Mouse (Mus musculus): ENCODE measurements at regions not wholly inside any gene's neighbourhood (a gene's known extent, or its start where the extent isn't known, plus 50 kb on each side); places are given as distances from the start of the nearest gene placed in this dataset.

- no peak overlapping the region for H3K27ac ChIP-seq (replicated peaks; ENCODE audit: low read depth, low read length)
- no peaks in the 10 kb centered on the region for H3K9me3 ChIP-seq (ENCODE audit: control insufficient read depth, low read length)
- no peak overlapping the region for H3K4me3 ChIP-seq (ENCODE audit: low read depth, low read length)
- no peak for DNase-seq (ENCODE audit: low spot score)
- ATAC-seq (ENCODE audit: insufficient number of reproducible peaks, low FRiP score, low TSS enrichment, low read depth): no peak
- H3K36me3 ChIP-seq (ENCODE audit: control insufficient read depth, insufficient read depth, low read length): no peaks in the 10 kb centered on the region
- H3K27me3 ChIP-seq (ENCODE audit: control insufficient read depth, insufficient read depth, low read length): no peaks in the 10 kb centered on the region
- peak overlapping the region; percentile 32; the same call in 1 of the 2 replicates for H3K9ac ChIP-seq (ENCODE audit: low read length)
- H3K4me1 ChIP-seq (ENCODE audit: control insufficient read depth, insufficient read depth, low read length): no peaks in the 10 kb centered on the region
- peak overlapping the region; percentile 21; the same call in 1 of the 2 replicates for H3K4me2 ChIP-seq (ENCODE audit: low read depth, severe bottlenecking)
- WGBS: 41% methylated on average over 24 of the region's 24 CpGs
Observed at GRCm38 (mm10) chr10:117441121-117441978, 61.5 kb upstream of the Cpsf6 start.

- Histone ChIP-seq H3K27ac (replicated peaks; ENCODE audit: low read depth, low read length) (no peak overlapping the region), H3K9me3 (ENCODE audit: control insufficient read depth, low read length) (no peaks in the 10 kb centered on the region), H3K4me1 (ENCODE audit: control insufficient read depth, insufficient read depth, low read length) (no peaks in the 10 kb centered on the region), H3K27me3 (ENCODE audit: control insufficient read depth, insufficient read depth, low read length) (no peaks in the 10 kb centered on the region), H3K9ac (ENCODE audit: low read length) (no peak overlapping the region), H3K4me3 (ENCODE audit: low read depth, low read length) (no peak overlapping the region), H3K36me3 (ENCODE audit: control insufficient read depth, insufficient read depth, low read length) (no peaks in the 10 kb centered on the region), H3K4me2 (ENCODE audit: low read depth, severe bottlenecking) (no peak overlapping the region)
- 92% methylated on average over 9 of the region's 9 CpGs for WGBS
- no peak for ATAC-seq (ENCODE audit: insufficient number of reproducible peaks, low FRiP score, low TSS enrichment, low read depth)
- DNase-seq (ENCODE audit: low spot score): no peak
Observed at GRCm38 (mm10) chr10:117440225-117440976, 60.6 kb upstream of the Cpsf6 start.

DNA sequence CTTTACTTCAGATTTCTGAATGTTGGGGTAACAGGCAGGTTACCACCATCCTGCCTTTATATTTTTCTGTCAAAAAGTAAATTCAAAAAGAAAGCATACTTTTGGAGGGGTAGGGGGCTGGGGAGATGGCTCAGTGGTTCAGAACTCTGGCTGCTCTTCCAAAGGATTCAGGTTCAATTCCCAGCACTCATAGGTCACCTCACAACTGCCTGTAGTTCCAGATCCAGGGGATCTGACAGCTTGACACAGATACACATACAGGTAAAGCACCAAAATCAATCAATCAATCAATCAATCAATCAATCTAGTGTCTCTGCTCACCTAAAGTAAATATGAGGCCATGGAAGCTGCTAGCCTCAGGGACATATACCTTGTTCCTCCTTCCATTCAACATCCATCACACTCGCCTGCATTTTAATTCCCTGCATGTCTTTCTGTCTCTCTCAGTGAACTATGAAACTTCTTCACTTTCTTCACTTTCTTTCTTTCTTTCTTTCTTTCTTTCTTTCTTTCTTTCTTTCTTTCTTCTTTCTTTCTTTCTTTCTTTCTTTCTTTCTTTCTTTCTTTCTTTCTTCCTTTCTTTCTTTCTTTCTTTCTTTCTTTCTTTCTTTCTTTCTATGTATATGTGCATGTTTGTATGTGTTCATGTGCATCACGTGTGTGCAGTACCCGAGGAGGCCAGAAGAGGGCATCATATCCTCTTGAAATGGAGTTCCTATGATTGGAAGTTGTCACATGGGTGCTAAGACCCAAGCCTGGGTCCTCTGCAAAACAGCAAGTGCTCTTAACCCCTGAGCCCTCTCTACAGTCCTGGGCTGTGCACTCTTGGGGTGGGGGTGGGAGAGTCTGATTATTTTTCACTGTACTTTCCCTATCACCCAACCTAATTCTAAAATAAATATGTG lies 59.6 kb upstream of the Cpsf6 start:
- H3K27me3 ChIP-seq (ENCODE audit: control insufficient read depth, insufficient read depth, low read length): no peaks in the 10 kb centered on the region
- no peak overlapping the region for H3K9ac ChIP-seq (ENCODE audit: low read length)
- no peaks in the 10 kb centered on the region for H3K4me1 ChIP-seq (ENCODE audit: control insufficient read depth, insufficient read depth, low read length)
- H3K36me3 ChIP-seq (ENCODE audit: control insufficient read depth, insufficient read depth, low read length): no peaks in the 10 kb centered on the region
- 85% methylated on average over 3 of the region's 3 CpGs for WGBS
- ATAC-seq (ENCODE audit: insufficient number of reproducible peaks, low FRiP score, low TSS enrichment, low read depth): no peak
- no peak overlapping the region for H3K27ac ChIP-seq (replicated peaks; ENCODE audit: low read depth, low read length)
- no peaks in the 10 kb centered on the region for H3K9me3 ChIP-seq (ENCODE audit: control insufficient read depth, low read length)
- DNase-seq (ENCODE audit: low spot score): no peak
- H3K4me3 ChIP-seq (ENCODE audit: low read depth, low read length): no peak overlapping the region
- H3K4me2 ChIP-seq (ENCODE audit: low read depth, severe bottlenecking): no peak overlapping the region

DNA sequence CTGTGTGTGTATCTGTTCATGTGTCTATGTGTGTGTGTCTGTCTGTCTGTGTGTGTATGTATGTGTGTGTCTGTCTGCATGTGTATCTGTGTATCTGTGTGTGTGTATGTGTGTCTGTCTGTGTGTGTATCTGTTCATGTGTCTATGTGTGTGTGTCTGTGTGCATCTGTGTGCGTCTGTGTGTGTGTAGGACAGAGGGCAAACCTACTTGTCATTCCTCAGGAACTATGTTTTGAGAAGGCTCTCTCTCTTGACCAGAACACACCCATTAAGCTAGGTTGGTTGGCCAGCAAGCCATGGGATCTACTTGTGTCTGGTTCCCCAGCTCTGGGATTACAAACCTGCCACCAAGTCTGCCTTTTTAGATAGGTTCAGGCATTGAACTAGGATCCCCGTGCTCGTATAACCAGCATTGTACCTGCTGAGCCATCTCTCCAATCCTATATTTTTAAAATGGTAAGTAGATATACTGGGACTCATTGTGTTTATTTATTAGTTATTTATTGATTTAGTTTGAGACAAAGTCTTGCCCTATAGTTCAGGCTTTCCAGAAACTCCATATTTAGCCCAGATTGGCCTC lies 58.9 kb upstream of the Cpsf6 start:
- Histone ChIP-seq H3K27me3 (ENCODE audit: control insufficient read depth, insufficient read depth, low read length) (no peaks in the 10 kb centered on the region), H3K4me3 (ENCODE audit: low read depth, low read length) (no peak overlapping the region), H3K4me2 (ENCODE audit: low read depth, severe bottlenecking) (no peak overlapping the region), H3K9me3 (ENCODE audit: control insufficient read depth, low read length) (no peaks in the 10 kb centered on the region), H3K36me3 (ENCODE audit: control insufficient read depth, insufficient read depth, low read length) (no peaks in the 10 kb centered on the region), H3K9ac (ENCODE audit: low read length) (no peak overlapping the region), H3K27ac (replicated peaks; ENCODE audit: low read depth, low read length) (no peak overlapping the region), H3K4me1 (ENCODE audit: control insufficient read depth, insufficient read depth, low read length) (no peaks in the 10 kb centered on the region)
- no peak for DNase-seq (ENCODE audit: low spot score)
- 95% methylated on average over 3 of the region's 3 CpGs for WGBS
- ATAC-seq (ENCODE audit: insufficient number of reproducible peaks, low FRiP score, low TSS enrichment, low read depth): no peak

DNA sequence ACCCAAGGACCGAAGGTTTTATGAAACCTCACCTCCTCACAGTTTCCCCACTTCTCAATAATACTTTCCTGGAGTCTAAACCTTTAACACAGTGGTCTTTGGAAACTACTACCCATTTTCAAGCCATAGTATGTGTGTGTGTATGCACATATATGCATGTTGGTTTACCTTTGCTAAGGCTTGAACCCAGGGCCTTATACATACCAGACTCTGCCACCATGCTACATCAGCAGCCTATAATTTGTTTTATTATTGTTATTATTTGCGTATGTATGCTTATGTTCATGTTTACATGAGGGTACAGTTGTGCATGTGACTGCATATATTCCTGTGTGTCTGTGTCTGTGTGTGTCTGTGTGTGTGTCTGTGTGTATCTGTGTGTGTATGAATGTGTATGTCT lies 58.2 kb upstream of the Cpsf6 start:
- no peak overlapping the region for H3K4me3 ChIP-seq (ENCODE audit: low read depth, low read length)
- H3K27ac ChIP-seq (replicated peaks; ENCODE audit: low read depth, low read length): no peak overlapping the region
- H3K9ac ChIP-seq (ENCODE audit: low read length): no peak overlapping the region
- no peaks in the 10 kb centered on the region for H3K27me3 ChIP-seq (ENCODE audit: control insufficient read depth, insufficient read depth, low read length)
- H3K9me3 ChIP-seq (ENCODE audit: control insufficient read depth, low read length): no peaks in the 10 kb centered on the region
- no peaks in the 10 kb centered on the region for H3K4me1 ChIP-seq (ENCODE audit: control insufficient read depth, insufficient read depth, low read length)
- H3K36me3 ChIP-seq (ENCODE audit: control insufficient read depth, insufficient read depth, low read length): no peaks in the 10 kb centered on the region
- ATAC-seq (ENCODE audit: insufficient number of reproducible peaks, low FRiP score, low TSS enrichment, low read depth) (no peak), DNase-seq (ENCODE audit: low spot score) (no peak)
- no peak overlapping the region for H3K4me2 ChIP-seq (ENCODE audit: low read depth, severe bottlenecking)
- WGBS: 96% methylated on average over 2 of the region's 2 CpGs

- H3K9me3 ChIP-seq (ENCODE audit: control insufficient read depth, low read length): no peaks in the 10 kb centered on the region
- no peak overlapping the region for H3K27ac ChIP-seq (replicated peaks; ENCODE audit: low read depth, low read length)
- DNase-seq (ENCODE audit: low spot score): peak; percentile 72
- 37% methylated on average over 27 of the region's 27 CpGs for WGBS
- no peaks in the 10 kb centered on the region for H3K36me3 ChIP-seq (ENCODE audit: control insufficient read depth, insufficient read depth, low read length)
- 0 out of 2 replicates have a peak, but pooled peaks have one; percentile 17 for ATAC-seq (ENCODE audit: insufficient number of reproducible peaks, low FRiP score, low TSS enrichment, low read depth)
- no peak overlapping the region for H3K4me2 ChIP-seq (ENCODE audit: low read depth, severe bottlenecking)
- no peak overlapping the region for H3K9ac ChIP-seq (ENCODE audit: low read length)
- H3K27me3 ChIP-seq (ENCODE audit: control insufficient read depth, insufficient read depth, low read length): no peaks in the 10 kb centered on the region
- no peaks in the 10 kb centered on the region for H3K4me1 ChIP-seq (ENCODE audit: control insufficient read depth, insufficient read depth, low read length)
- H3K4me3 ChIP-seq (ENCODE audit: low read depth, low read length): no peak overlapping the region
Observed at GRCm38 (mm10) chr10:117436875-117437715, 57.3 kb upstream of the Cpsf6 start.

- Histone ChIP-seq H3K4me2 (ENCODE audit: low read depth, severe bottlenecking) (no peak overlapping the region), H3K4me1 (ENCODE audit: control insufficient read depth, insufficient read depth, low read length) (no peaks in the 10 kb centered on the region), H3K9me3 (ENCODE audit: control insufficient read depth, low read length) (no peaks in the 10 kb centered on the region), H3K27me3 (ENCODE audit: control insufficient read depth, insufficient read depth, low read length) (no peaks in the 10 kb centered on the region), H3K9ac (ENCODE audit: low read length) (no peak overlapping the region), H3K4me3 (ENCODE audit: low read depth, low read length) (no peak overlapping the region), H3K27ac (replicated peaks; ENCODE audit: low read depth, low read length) (no peak overlapping the region), H3K36me3 (ENCODE audit: control insufficient read depth, insufficient read depth, low read length) (no peaks in the 10 kb centered on the region)
- no peak for ATAC-seq (ENCODE audit: insufficient number of reproducible peaks, low FRiP score, low TSS enrichment, low read depth)
- no peak for DNase-seq (ENCODE audit: low spot score)
- WGBS: 67% methylated on average over 8 of the region's 8 CpGs
Observed at GRCm38 (mm10) chr10:117436308-117436874, 56.6 kb upstream of the Cpsf6 start.
